Mouse (Mus musculus): ENCODE data around the gene Macrod2. TPM values are rescaled to one million over a fixed set of nuclear protein-coding genes. Genes with fewer than 3 reads are reported as not detected.

The Macrod2 gene
- total and polyA plus RNA-seq, 2 experiments from 2014 or later, result 5.5 to 17.4 TPM

GRCm38 (mm10) chr2:142334441-142335102, 1939.5 kb downstream of the Macrod2 start:
- H3K4me1 ChIP-seq (ENCODE audit: control insufficient read depth, insufficient read depth), result no peaks in the 10 kb centered on the region
- no peak for ATAC-seq (ENCODE audit: insufficient read depth, low read depth)
- H3K27me3 ChIP-seq (ENCODE audit: control insufficient read depth, insufficient read depth, low read length), result no peaks in the 10 kb centered on the region
- no peak for DNase-seq (ENCODE audit: low spot score)
- H3K36me3 ChIP-seq (replicated peaks; ENCODE audit: control insufficient read depth, insufficient read depth, low read length), result no peaks in the 10 kb centered on the region
- no peak overlapping the region for H3K4me2 ChIP-seq (ENCODE audit: low read depth, low read length)
- no peak overlapping the region for H3K9ac ChIP-seq (replicated peaks; ENCODE audit: low read depth, low read length)
- H3K27ac ChIP-seq (ENCODE audit: low read depth), result no peak overlapping the region
- WGBS, result 10% methylated on average over 7 of the region's 7 CpGs
- H3K9me3 ChIP-seq (replicated peaks; ENCODE audit: control insufficient read depth, low read length), result no peaks in the 10 kb centered on the region
- TF ChIP-seq CTCF (IDR thresholded peaks at IDR 0.05; ENCODE audit: low read depth) (no peak), EP300 (IDR thresholded peaks at IDR 0.05; ENCODE audit: low read depth) (no peak)
- no peak overlapping the region for H3K4me3 ChIP-seq (ENCODE audit: low read depth, low read length)

GRCm38 (mm10) chr2:142335103-142335999, 1940.2 kb downstream of the Macrod2 start:
- no peak overlapping the region for H3K4me2 ChIP-seq (ENCODE audit: low read depth, low read length)
- ATAC-seq (ENCODE audit: insufficient read depth, low read depth), result no peak

GRCm38 (mm10) chr2:142344021-142344420, 1948.9 kb downstream of the Macrod2 start:
- Histone ChIP-seq H3K4me2 (ENCODE audit: low read depth, low read length) (no peak overlapping the region), H3K9ac (replicated peaks; ENCODE audit: low read depth, low read length) (no peak overlapping the region), H3K4me1 (ENCODE audit: control insufficient read depth, insufficient read depth) (no peaks in the 10 kb centered on the region), H3K4me3 (ENCODE audit: low read depth, low read length) (no peak overlapping the region), H3K9me3 (replicated peaks; ENCODE audit: control insufficient read depth, low read length) (no peaks in the 10 kb centered on the region), H3K27ac (ENCODE audit: low read depth) (no peak overlapping the region), H3K27me3 (ENCODE audit: control insufficient read depth, insufficient read depth, low read length) (no peaks in the 10 kb centered on the region), H3K36me3 (replicated peaks; ENCODE audit: control insufficient read depth, insufficient read depth, low read length) (no peaks in the 10 kb centered on the region)
- TF ChIP-seq EP300 (IDR thresholded peaks at IDR 0.05; ENCODE audit: low read depth) (no peak), CTCF (IDR thresholded peaks at IDR 0.05; ENCODE audit: low read depth) (no peak)
- DNase-seq (ENCODE audit: low spot score), result no peak
- no peak for ATAC-seq (ENCODE audit: insufficient read depth, low read depth)
- 53% methylated on average over 2 of the region's 2 CpGs for WGBS

More at GRCm38 (mm10) chr2:142335103-142335999, 1940.2 kb downstream of the Macrod2 start:
- Histone ChIP-seq H3K4me3 (ENCODE audit: low read depth, low read length) (no peak overlapping the region), H3K27ac (ENCODE audit: low read depth) (no peak overlapping the region), H3K4me1 (ENCODE audit: control insufficient read depth, insufficient read depth) (no peaks in the 10 kb centered on the region), H3K9ac (replicated peaks; ENCODE audit: low read depth, low read length) (no peak overlapping the region), H3K27me3 (ENCODE audit: control insufficient read depth, insufficient read depth, low read length) (no peaks in the 10 kb centered on the region), H3K9me3 (replicated peaks; ENCODE audit: control insufficient read depth, low read length) (no peaks in the 10 kb centered on the region), H3K36me3 (replicated peaks; ENCODE audit: control insufficient read depth, insufficient read depth, low read length) (no peaks in the 10 kb centered on the region)
- DNase-seq (ENCODE audit: low spot score), result no peak
- no peak for TF ChIP-seq CTCF (IDR thresholded peaks at IDR 0.05; ENCODE audit: low read depth)
- no peak for TF ChIP-seq EP300 (IDR thresholded peaks at IDR 0.05; ENCODE audit: low read depth)
- 60% methylated on average over 10 of the region's 10 CpGs for WGBS

- Histone ChIP-seq H3K9me3 (replicated peaks; ENCODE audit: control insufficient read depth, low read length) (no peaks in the 10 kb centered on the region), H3K4me2 (ENCODE audit: low read depth, low read length) (no peak overlapping the region), H3K27me3 (ENCODE audit: control insufficient read depth, insufficient read depth, low read length) (no peaks in the 10 kb centered on the region), H3K4me1 (ENCODE audit: control insufficient read depth, insufficient read depth) (no peaks in the 10 kb centered on the region), H3K27ac (ENCODE audit: low read depth) (no peak overlapping the region), H3K9ac (replicated peaks; ENCODE audit: low read depth, low read length) (no peak overlapping the region), H3K36me3 (replicated peaks; ENCODE audit: control insufficient read depth, insufficient read depth, low read length) (no peaks in the 10 kb centered on the region), H3K4me3 (ENCODE audit: low read depth, low read length) (no peak overlapping the region)
- WGBS, result 88% methylated on average over 2 of the region's 2 CpGs
- TF ChIP-seq EP300 (IDR thresholded peaks at IDR 0.05; ENCODE audit: low read depth) (no peak), CTCF (IDR thresholded peaks at IDR 0.05; ENCODE audit: low read depth) (no peak)
- no peak for ATAC-seq (ENCODE audit: insufficient read depth, low read depth)
- no peak for DNase-seq (ENCODE audit: low spot score)
Observed at GRCm38 (mm10) chr2:142344758-142345157, 1949.6 kb downstream of the Macrod2 start.

- no peak for TF ChIP-seq CTCF (IDR thresholded peaks at IDR 0.05; ENCODE audit: low read depth)
- no peak for TF ChIP-seq EP300 (IDR thresholded peaks at IDR 0.05; ENCODE audit: low read depth)
- H3K27ac ChIP-seq (ENCODE audit: low read depth), result no peak overlapping the region
- H3K4me3 ChIP-seq (ENCODE audit: low read depth, low read length), result no peak overlapping the region
- H3K4me2 ChIP-seq (ENCODE audit: low read depth, low read length), result no peak overlapping the region
- no peaks in the 10 kb centered on the region for H3K9me3 ChIP-seq (replicated peaks; ENCODE audit: control insufficient read depth, low read length)
- no peak for DNase-seq (ENCODE audit: low spot score)
- H3K36me3 ChIP-seq (replicated peaks; ENCODE audit: control insufficient read depth, insufficient read depth, low read length), result no peaks in the 10 kb centered on the region
- ATAC-seq (ENCODE audit: insufficient read depth, low read depth), result no peak
- no peak overlapping the region for H3K9ac ChIP-seq (replicated peaks; ENCODE audit: low read depth, low read length)
- no peaks in the 10 kb centered on the region for H3K27me3 ChIP-seq (ENCODE audit: control insufficient read depth, insufficient read depth, low read length)
- no peaks in the 10 kb centered on the region for H3K4me1 ChIP-seq (ENCODE audit: control insufficient read depth, insufficient read depth)
Observed at GRCm38 (mm10) chr2:142349805-142350204, 1954.7 kb downstream of the Macrod2 start.
